Mouse (Mus musculus): ENCODE measurements around the gene Smim20. TPM values are rescaled to one million over a fixed set of nuclear protein-coding genes. Genes with fewer than 3 reads are reported as not detected.
A peak's percentile ranks its signal among the peaks of the same experiment; 100 is the strongest.

Gene Smim20
- total RNA-seq, 2 experiments from 2014 or later, result 56.9 to 65.7 TPM

- ATAC-seq (replicated peaks; ENCODE audit: poor library complexity), result no peak
Measured at GRCm38 (mm10) chr5:53265740-53266139, 1.1 kb upstream of the Smim20 start.

- ATAC-seq (replicated peaks; ENCODE audit: poor library complexity), result no peak
Measured at GRCm38 (mm10) chr5:53266181-53266580, 702 bp upstream of the Smim20 start.

- no peak for ATAC-seq (replicated peaks; ENCODE audit: poor library complexity)
Measured at GRCm38 (mm10) chr5:53268095-53268692, 1.3 kb downstream of the Smim20 start.

GRCm38 (mm10) chr5:53269799-53270198, 2.9 kb downstream of the Smim20 start:
- no peak for ATAC-seq (replicated peaks; ENCODE audit: poor library complexity)

GRCm38 (mm10) chr5:53270947-53271711, 4.2 kb downstream of the Smim20 start:
- peak; percentile 43 for ATAC-seq (replicated peaks; ENCODE audit: poor library complexity)

GRCm38 (mm10) chr5:53272626-53273025, 5.7 kb downstream of the Smim20 start:
- ATAC-seq (replicated peaks; ENCODE audit: poor library complexity), result no peak

GRCm38 (mm10) chr5:53273699-53274430, 7.0 kb downstream of the Smim20 start:
- no peak for ATAC-seq (replicated peaks; ENCODE audit: poor library complexity)

- 0 out of 2 replicates have a peak, but pooled peaks have one; percentile 22 for ATAC-seq (replicated peaks; ENCODE audit: poor library complexity)
Measured at GRCm38 (mm10) chr5:53274811-53275355, 8.0 kb downstream of the Smim20 start.

- ATAC-seq (replicated peaks; ENCODE audit: poor library complexity), result no peak
Measured at GRCm38 (mm10) chr5:53275376-53275775, 8.5 kb downstream of the Smim20 start.

GRCm38 (mm10) chr5:53276470-53277022, 9.7 kb downstream of the Smim20 start:
- no peak for ATAC-seq (replicated peaks; ENCODE audit: poor library complexity)

GRCm38 (mm10) chr5:53277716-53278263, 10.9 kb downstream of the Smim20 start:
- no peak for ATAC-seq (replicated peaks; ENCODE audit: poor library complexity)

- peak; percentile 50 for ATAC-seq (replicated peaks; ENCODE audit: poor library complexity)
Measured at GRCm38 (mm10) chr5:53279216-53279813, 12.4 kb downstream of the Smim20 start.

- peak; percentile 51 for ATAC-seq (replicated peaks; ENCODE audit: poor library complexity)
Measured at GRCm38 (mm10) chr5:53282487-53282886, 15.6 kb downstream of the Smim20 start.

- no peak for ATAC-seq (replicated peaks; ENCODE audit: poor library complexity)
Measured at GRCm38 (mm10) chr5:53286406-53286805, 19.5 kb downstream of the Smim20 start.

GRCm38 (mm10) chr5:53289438-53289837, 22.6 kb downstream of the Smim20 start:
- peak; percentile 31; the same call in 1 of the 2 replicates for ATAC-seq (replicated peaks; ENCODE audit: poor library complexity)

GRCm38 (mm10) chr5:53294627-53295026, 27.7 kb downstream of the Smim20 start:
- no peak for ATAC-seq (replicated peaks; ENCODE audit: poor library complexity)

GRCm38 (mm10) chr5:53296961-53297360, 30.1 kb downstream of the Smim20 start:
- no peak for ATAC-seq (replicated peaks; ENCODE audit: poor library complexity)

GRCm38 (mm10) chr5:53301496-53301895, 34.6 kb downstream of the Smim20 start:
- ATAC-seq (replicated peaks; ENCODE audit: poor library complexity), result no peak

GRCm38 (mm10) chr5:53302895-53303670, 36.2 kb downstream of the Smim20 start:
- ATAC-seq (replicated peaks; ENCODE audit: poor library complexity), result no peak

GRCm38 (mm10) chr5:53303941-53304340, 37.1 kb downstream of the Smim20 start:
- ATAC-seq (replicated peaks; ENCODE audit: poor library complexity), result no peak

All from megakaryocyte progenitor cell, adult 5-6 weeks (primary cell).